Mouse (Mus musculus) limb, embryonic 14.5 days (tissue): ENCODE measurements around the gene Abcb10. TPM values are rescaled to one million over a fixed set of nuclear protein-coding genes. Genes with fewer than 3 reads are reported as not detected.

ENCODE experiments used
- ATAC-seq: fragments of 200-750 bp; cut with Nextera tagmentation; 2 replicates; pipeline ENCODE4 v1.8.0; 2017; ENCODE audit warnings: low read depth, moderate number of reproducible peaks, moderate TSS enrichment; ENCODE audit not compliant: low FRiP score
- DNase-seq: peaks from one replicate; pipeline ENCODE4 v3.0.0-alpha.2; 2015; ENCODE audit warnings: low spot score
- H3K27ac ChIP-seq: fragments of 300-500 bp; sonication (generic); replicated peaks from 2 replicates; pipeline ENCODE4 v1.5.1; 2014; ENCODE audit warnings: low read depth, mild to moderate bottlenecking, low read length, moderate library complexity, mixed read lengths
- H3K27me3 ChIP-seq: fragments of 300-500 bp; sonication (generic); 2 replicates; pipeline ENCODE4 v1.6.1; 2014; ENCODE audit warnings: low read length, mixed read lengths; ENCODE audit not compliant: control insufficient read depth, insufficient read depth
- H3K36me3 ChIP-seq: fragments of 300-500 bp; sonication (generic); 2 replicates; pipeline ENCODE4 v1.6.1; 2014; ENCODE audit warnings: mild to moderate bottlenecking, low read length, moderate library complexity, mixed read lengths; ENCODE audit not compliant: control insufficient read depth, insufficient read depth
- H3K4me1 ChIP-seq: fragments of 300-500 bp; sonication (generic); 2 replicates; pipeline ENCODE4 v1.6.1; 2014; ENCODE audit warnings: antibody characterized with exemption, low read length, mixed read lengths; ENCODE audit not compliant: control insufficient read depth, insufficient read depth
- H3K4me2 ChIP-seq: fragments of 300-500 bp; sonication (generic); replicated peaks from 2 replicates; pipeline ENCODE4 v1.6.1; 2014; ENCODE audit warnings: low read depth, mild to moderate bottlenecking, low read length, moderate library complexity; ENCODE audit not compliant: severe bottlenecking
- H3K4me3 ChIP-seq: fragments of 300-500 bp; sonication (generic); replicated peaks from 2 replicates; pipeline ENCODE4 v1.5.1; 2014; ENCODE audit warnings: low read length
- H3K9ac ChIP-seq: fragments of 300-500 bp; sonication (generic); 2 replicates; pipeline ENCODE4 v1.6.1; 2014; ENCODE audit warnings: mild to moderate bottlenecking, low read depth, low read length, moderate library complexity; ENCODE audit not compliant: severe bottlenecking
- H3K9me3 ChIP-seq: fragments of 300-500 bp; sonication (generic); 2 replicates; pipeline ENCODE4 v1.6.1; 2016; ENCODE audit warnings: low read length; ENCODE audit not compliant: control insufficient read depth
- POLR2A ChIP-seq: fragments of 200-500 bp; IDR thresholded peaks from 2 replicates; pipeline ENCODE4 v1.8.0; 2012; ENCODE audit warnings: inconsistent platforms, mild to moderate bottlenecking, moderate library complexity, borderline replicate concordance; ENCODE audit not compliant: insufficient read depth, insufficient read length; ENCODE audit errors: extremely low read depth
- WGBS: fragments of 180-500 bp; shearing (Covaris S2); extraction: QIAGEN DNeasy Blood & Tissue Kit; methylation state at CpG from one replicate; pipeline ENCODE4 v1.1.7; 2014; 5-methylcytosine and 5-hydroxymethylcytosine counted together
- polyA plus RNA-seq, 2 experiments: library from polyadenylated mRNA; depleted of rRNA in 1 of 2; stranded (reverse) in 1 of 2; unstranded in 1 of 2; fragments of >200 nt; fragmentation: Nextera tagmentation in 1 of 2; extraction: Ambion mirVana in 1 of 2; gene quantifications; 2 replicates each; pipeline versions ENCODE4 v1.2.1 to v1.2.3; 2012 to 2014

Gene Abcb10
- polyA plus RNA-seq, 2 experiments = 14.0 to 19.2 TPM

DNA sequence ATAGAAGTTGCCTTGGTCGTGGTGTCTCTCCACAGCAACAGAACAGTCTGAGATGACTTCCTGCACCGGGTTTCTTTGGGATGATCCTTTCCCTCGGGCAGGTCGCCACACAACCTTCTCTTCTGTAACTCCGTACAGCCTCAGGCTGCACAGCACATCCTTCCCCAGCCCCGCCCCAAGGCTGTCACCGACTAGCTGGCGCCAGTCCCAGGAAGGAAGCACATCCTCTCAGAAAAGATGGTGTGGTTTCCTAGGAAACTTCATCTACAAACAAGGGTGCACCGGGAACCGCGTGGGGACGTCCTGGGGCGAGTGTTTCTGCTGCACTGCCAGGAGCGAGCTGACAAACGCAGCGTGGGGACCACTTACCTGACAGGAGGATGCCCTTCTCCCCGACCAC is 24.8 kb downstream of the Abcb10 start:
- no peak for TF ChIP-seq POLR2A
- Histone ChIP-seq H3K9ac (no peak overlapping the region), H3K27me3 (no peaks in the 10 kb centered on the region), H3K4me3 (no peak overlapping the region), H3K27ac (no peak overlapping the region), H3K4me2 (no peak overlapping the region), H3K36me3 (peaks cover 36% of the 10 kb centered on the region), H3K9me3 (no peaks in the 10 kb centered on the region), H3K4me1 (no peaks in the 10 kb centered on the region)
- whole genome bisulfite sequencing = 74% methylated on average over 17 of the region's 17 CpGs
- no peak for DNase-seq
- ATAC-seq = no peak

DNA sequence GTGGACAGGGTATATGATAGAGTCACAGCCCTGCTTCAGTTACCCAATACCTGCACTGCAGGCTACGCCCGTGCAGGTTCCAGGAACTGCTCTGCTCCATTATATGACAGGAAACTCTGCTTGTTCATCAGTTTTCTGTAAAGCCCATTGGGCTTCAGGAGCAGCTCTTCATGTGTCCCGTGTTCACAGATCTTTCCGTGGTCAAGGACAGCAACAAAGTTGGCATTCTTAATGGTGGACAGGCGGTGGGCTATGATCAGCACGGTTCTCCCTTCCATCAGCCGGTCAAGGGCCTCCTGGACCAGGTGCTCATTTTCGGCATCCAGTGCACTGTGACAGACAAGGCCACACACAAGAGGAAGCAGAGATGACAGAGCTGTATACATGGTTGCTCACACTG is 28.7 kb downstream of the Abcb10 start:
- Histone ChIP-seq H3K36me3 (peaks cover 25% of the 10 kb centered on the region), H3K27ac (no peak overlapping the region)
- TF ChIP-seq POLR2A = no peak

DNA sequence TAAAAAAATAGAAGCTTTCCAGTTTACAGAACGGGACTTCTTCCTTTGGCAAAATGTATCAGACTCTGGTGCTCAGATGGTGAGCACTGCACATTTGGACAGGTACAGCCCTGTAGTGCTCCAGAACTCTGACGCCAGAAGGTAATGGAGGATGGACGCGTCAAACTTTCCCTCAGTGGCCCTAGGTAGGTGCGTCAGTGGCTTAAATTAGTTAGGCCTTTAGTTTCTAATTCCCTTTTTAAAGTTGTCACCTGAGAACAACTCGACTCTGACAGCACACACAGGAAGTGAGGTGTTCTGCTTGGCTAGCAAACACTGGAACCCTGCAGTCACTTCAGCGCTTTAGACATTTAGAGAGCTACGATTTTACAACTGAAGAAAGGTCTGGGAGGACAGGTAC is 29.2 kb downstream of the Abcb10 start:
- H3K4me2 ChIP-seq = no peak overlapping the region
- H3K9me3 ChIP-seq = no peaks in the 10 kb centered on the region
- H3K4me3 ChIP-seq = no peak overlapping the region
- ATAC-seq (no peak), DNase-seq (no peak)
- H3K9ac ChIP-seq = no peak overlapping the region
- no peak for TF ChIP-seq POLR2A
- H3K4me1 ChIP-seq = no peaks in the 10 kb centered on the region; the same call in 1 of the 2 replicates
- H3K36me3 ChIP-seq = peaks cover 25% of the 10 kb centered on the region
- WGBS = 77% methylated on average over 8 of the region's 8 CpGs
- no peaks in the 10 kb centered on the region for H3K27me3 ChIP-seq
- H3K27ac ChIP-seq = no peak overlapping the region

More for the DNA sequence above, 28.7 kb downstream of the Abcb10 start:
- Histone ChIP-seq H3K4me2 (no peak overlapping the region), H3K4me1 (no peaks in the 10 kb centered on the region; the same call in 1 of the 2 replicates), H3K27me3 (no peaks in the 10 kb centered on the region), H3K9ac (no peak overlapping the region), H3K9me3 (no peaks in the 10 kb centered on the region), H3K4me3 (no peak overlapping the region)
- DNase-seq = no peak
- ATAC-seq = no peak
- WGBS = 94% methylated on average over 8 of the region's 8 CpGs

DNA sequence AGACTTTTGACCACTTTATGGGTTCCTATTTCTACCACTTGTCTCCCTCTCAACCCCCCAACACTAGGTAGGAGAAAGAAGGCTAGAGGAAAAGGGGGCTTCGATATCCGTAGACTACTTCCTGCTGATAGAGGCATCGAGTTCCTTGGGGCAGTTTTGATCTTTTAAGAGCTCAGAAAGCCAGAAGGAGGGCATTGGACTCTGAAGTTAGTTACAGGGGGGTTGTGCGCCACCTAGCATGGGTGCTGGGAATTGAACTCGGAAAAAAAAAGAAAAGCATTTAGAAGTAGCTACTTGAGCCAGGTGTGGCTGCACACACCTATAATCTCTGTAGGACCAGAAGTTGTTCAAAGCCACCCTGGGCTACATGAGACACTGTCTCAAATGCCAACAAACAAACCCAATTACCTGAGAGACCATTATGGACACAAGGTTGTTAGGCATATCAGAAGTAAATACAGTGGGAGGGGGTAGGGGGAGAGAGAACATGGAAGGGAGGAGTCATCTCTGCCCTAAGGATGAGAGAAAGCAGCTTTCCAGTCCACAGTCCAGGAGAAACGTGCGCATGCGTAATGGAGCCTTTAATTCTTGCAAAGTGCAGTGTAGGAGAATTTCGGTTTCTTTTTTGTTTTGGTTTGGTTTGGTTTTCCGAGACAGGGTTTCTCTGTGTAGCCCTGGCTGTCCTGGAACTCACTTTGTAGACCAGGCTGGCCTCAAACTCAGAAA is 32.7 kb downstream of the Abcb10 start:
- peaks cover 28% of the 10 kb centered on the region for H3K36me3 ChIP-seq
- TF ChIP-seq POLR2A = no peak
- H3K4me2 ChIP-seq = peak overlapping the region; percentile 87
- no peaks in the 10 kb centered on the region for H3K27me3 ChIP-seq
- H3K4me3 ChIP-seq = peak overlapping the region; percentile 94
- DNase-seq (peak; percentile 73), ATAC-seq (no peak; the same call in 1 of the 2 replicates)
- peaks cover 6% of the 10 kb centered on the region for H3K4me1 ChIP-seq
- H3K27ac ChIP-seq = no peak overlapping the region
- WGBS = 36% methylated on average over 10 of the region's 10 CpGs
- peak overlapping the region; percentile 76 for H3K9ac ChIP-seq
- H3K9me3 ChIP-seq = no peaks in the 10 kb centered on the region

DNA sequence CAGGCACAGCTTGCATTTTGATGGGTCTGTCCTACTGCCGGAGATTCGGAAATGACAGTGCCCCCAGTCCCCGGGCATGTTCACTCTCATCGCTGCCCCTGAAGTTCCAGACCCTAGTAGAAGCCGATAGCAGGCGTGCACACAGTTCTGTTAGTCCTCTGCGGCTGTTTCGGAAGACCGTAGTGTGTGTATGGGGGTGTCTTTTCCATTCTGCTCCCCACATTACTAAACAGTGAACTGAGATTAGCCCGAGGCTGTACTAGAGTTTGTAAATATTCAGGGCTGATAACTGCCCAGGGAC is 33.3 kb downstream of the Abcb10 start:
- 9% methylated on average over 10 of the region's 10 CpGs for WGBS
- Histone ChIP-seq H3K27me3 (no peaks in the 10 kb centered on the region), H3K9ac (peak overlapping the region; percentile 76), H3K27ac (peak overlapping the region; percentile 81), H3K9me3 (no peaks in the 10 kb centered on the region), H3K4me1 (peaks cover 6% of the 10 kb centered on the region), H3K4me2 (peak overlapping the region; percentile 87), H3K36me3 (peaks cover 33% of the 10 kb centered on the region), H3K4me3 (peak overlapping the region; percentile 94)
- no peak for TF ChIP-seq POLR2A
- ATAC-seq = peak; percentile 22
- DNase-seq = no peak
